Mouse (Mus musculus): ENCODE data around the gene H2afy. TPM values are rescaled to one million over a fixed set of nuclear protein-coding genes. Genes with fewer than 3 reads are reported as not detected.

The H2afy gene
- total RNA-seq, 4 experiments from 2014 or later = 118 to 123 (median 120) TPM

GRCm38 (mm10) chr13:56145523-56145922 is 9.4 kb upstream of the H2afy start:
- no peak for DNase-seq (ENCODE audit: low spot score in 2 of 2)

DNA sequence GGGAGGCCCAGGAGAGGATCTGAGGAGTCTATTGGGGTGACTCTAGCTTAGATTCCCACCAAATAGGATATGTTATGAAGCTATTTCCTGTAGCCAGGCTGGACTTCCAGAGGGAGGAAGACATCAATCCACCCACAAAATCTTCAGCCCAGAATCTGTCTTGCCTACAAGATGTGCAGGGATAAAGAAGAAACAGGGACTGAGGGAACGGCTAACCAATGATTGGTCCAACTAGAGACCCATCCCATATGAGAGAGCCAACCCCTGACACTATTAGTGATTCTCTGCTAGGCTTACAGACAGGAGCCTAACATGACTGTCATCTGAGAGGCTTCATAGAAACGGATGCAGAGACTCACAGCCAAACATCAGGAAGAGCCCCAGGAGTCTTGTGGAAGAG is 7.9 kb upstream of the H2afy start:
- no peak for DNase-seq (ENCODE audit: low spot score in 2 of 2)

GRCm38 (mm10) chr13:56143151-56143513 is 7.0 kb upstream of the H2afy start:
- no peak for DNase-seq (ENCODE audit: low spot score in 2 of 2)

- DNase-seq (ENCODE audit: low spot score in 2 of 2) = no peak
Measured at GRCm38 (mm10) chr13:56142382-56143150, 6.4 kb upstream of the H2afy start.

DNA sequence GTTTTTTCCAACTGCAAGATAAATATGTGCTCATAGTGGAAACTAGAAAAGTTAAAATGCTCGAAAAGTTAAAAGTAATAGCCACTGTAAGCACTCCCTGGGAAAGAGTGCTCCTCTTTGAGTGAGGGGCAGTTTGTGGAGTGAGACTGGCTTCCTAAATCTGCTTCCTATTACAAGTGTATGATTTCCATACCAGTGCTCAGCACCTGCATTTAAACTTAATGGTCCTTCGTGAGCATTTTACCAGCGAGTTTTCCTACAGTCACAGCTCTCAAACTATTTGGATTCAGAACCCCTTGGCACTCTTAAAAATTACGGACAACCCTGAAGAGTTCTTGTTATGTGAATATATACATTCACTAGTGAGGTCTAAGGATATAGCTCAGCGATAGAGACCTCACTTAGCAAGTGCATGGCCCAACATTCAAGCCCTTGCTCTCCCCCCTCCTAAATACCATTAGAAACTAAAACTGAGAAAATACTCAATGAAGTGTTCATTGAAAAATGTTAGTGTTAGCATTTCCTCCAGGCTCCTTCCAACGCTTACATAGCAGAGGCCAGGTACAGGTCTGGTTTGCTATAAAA is 3.1 kb upstream of the H2afy start:
- DNase-seq (ENCODE audit: low spot score in 2 of 2) = no peak

DNA sequence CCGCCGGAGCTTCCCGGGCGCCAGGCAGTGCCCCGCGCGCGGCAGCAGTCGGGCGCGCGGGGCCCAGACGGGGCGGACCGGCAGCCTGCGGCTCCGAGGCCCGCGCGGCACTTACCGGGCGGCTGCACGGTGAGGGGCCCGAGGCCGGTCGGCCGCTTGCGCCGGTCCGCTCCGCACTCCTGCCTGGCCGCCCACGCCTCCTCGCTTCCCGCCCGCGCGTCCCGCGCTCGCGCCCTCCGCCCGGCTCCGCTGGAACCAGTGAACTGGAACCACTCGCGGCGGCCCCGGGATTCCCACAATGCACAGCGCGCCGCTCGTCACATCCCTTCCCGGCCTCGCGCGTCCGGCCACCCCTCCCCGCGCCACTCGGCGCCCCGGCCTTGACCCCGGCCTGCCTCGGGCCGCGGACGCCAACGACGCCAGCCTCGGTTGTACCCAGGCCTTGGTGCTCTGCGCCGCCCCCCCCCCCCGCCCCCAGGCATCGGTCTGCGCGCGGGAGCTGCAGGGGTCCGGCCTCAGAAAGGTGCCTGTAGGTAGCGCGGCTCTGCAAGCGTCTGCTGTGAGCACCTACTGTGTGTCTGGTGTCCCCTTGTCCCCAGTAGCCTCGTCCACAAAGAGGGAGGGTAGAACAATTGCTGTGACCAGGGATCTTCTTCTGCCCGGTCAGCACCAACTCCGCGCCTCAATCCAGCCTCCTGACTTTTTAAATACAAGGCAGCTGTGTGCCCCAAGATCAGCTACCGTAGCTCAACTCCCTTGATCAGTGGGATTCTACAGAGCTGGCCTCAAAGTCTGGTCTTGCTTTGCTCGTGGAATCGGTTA is 719 bp downstream of the H2afy start:
- DNase-seq (ENCODE audit: low spot score in 2 of 2) = peak; percentile 67 to 80

GRCm38 (mm10) chr13:56134631-56135181 is 1.5 kb downstream of the H2afy start:
- DNase-seq (ENCODE audit: low spot score in 2 of 2) = no peak

- no peak for DNase-seq (ENCODE audit: low spot score in 2 of 2)
Measured at GRCm38 (mm10) chr13:56134031-56134430, 2.1 kb downstream of the H2afy start.

GRCm38 (mm10) chr13:56132941-56133340 is 3.2 kb downstream of the H2afy start:
- no peak for DNase-seq (ENCODE audit: low spot score in 2 of 2)

DNA sequence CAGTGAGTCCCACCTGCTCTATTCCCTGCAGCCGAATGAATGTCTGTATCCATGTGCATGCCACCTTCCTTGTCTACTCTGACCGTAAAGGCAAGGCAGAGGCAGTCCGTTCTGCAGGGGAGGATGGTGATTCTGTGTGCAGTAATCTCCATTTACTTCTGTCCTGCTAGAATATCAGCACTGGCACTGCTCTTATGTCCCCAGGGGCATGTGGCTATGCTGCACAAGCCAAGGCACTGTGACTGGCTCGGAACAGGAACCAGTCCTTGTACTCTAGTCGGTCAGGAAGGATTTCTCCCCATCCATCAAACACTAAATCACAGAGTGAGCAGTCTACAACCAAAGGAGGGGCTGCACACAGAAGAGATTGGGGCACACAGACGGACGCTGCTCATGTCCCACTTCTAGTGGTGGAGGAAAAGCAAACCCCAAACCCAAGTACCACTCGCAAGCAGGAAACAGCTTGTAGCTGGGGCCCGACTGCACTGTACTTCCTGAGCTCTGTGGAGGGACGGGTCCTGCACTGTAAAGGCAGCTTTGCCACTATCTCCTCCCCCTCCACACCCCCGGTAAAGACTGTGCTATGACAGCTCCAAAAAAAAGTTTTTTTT is 3.7 kb downstream of the H2afy start:
- no peak for DNase-seq (ENCODE audit: low spot score in 2 of 2)

DNA sequence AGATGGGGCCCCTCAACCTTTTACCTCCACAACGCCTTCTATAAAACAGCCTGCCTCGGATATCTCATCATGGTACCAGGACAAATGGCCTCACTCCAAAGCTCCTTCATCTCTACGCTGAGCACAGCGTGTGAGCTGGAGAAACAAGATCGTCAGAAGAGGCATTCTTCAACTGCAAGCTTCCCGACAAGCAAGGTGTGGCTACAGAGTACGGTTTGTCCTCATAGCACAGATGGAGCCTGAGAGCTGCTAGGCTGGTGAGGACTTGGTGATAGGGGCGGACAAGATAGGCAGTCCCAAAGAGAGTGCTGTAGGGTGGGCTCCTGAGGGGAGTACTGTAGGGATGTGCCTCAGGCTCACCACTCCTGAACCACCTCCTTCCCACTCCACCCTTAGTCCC is 5.6 kb downstream of the H2afy start:
- DNase-seq (ENCODE audit: low spot score in 2 of 2) = no peak

DNA sequence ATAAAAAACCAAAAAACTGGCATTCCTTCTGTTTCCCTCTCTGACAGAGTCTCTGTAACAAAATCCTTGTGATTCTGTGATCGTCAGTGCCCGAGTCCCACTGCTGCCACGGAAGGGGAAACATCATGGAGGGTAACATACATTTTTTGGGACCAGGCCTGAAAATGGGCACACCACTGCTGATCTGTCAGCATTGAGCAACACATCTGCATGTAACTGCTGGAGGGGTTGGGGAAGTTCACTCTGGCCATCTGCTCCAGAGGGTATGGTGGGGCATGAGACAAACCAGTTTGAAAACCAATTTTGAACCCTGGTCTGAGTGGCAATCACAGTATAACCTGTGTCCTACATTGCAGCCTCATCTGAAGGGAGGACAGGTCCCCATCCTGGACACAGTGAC is 6.6 kb downstream of the H2afy start:
- DNase-seq (ENCODE audit: low spot score in 2 of 2) = no peak

DNA sequence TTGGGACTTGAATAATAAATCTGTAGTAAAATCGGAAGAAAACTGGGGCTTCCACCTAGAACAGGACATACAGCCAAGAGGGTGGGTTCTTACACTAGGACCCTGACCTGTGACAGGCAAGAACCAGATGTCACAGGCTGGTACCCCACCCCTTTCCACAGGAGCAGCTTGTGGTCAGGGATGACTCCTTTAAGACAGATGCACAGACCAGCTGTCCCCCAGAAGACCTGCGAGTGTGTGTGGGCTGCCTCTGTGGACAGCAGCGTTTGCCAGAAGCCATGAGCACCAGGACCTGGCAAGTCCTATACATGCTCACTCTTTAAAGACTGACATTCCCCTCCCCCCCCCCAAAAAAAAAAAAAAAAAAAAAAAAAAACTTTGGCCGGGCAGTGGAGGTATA is 7.1 kb downstream of the H2afy start:
- DNase-seq (ENCODE audit: low spot score in 2 of 2) = no peak

DNA sequence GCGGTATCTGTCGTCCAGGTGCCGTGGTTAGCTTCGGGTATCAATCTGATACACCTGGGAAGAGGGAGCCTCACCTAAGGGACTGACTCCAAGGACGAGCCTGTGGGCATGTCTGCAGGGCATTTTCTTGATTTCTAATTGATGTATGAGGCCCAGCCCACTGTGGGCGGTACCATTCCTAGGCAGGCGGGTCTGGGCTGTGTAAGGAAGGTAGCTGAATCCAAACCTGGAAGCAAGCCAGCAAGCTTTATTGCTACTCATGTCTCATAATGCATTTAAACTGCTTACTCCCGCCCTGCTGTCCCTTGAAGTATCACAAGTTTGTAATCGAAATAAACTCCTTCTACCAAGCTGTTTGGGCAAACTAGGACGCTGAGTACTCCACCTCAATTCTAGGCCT is 10.5 kb downstream of the H2afy start:
- DNase-seq (ENCODE audit: low spot score in 2 of 2) = no peak

GRCm38 (mm10) chr13:56123075-56123474 is 13.1 kb downstream of the H2afy start:
- DNase-seq (ENCODE audit: low spot score in 2 of 2) = no peak

DNA sequence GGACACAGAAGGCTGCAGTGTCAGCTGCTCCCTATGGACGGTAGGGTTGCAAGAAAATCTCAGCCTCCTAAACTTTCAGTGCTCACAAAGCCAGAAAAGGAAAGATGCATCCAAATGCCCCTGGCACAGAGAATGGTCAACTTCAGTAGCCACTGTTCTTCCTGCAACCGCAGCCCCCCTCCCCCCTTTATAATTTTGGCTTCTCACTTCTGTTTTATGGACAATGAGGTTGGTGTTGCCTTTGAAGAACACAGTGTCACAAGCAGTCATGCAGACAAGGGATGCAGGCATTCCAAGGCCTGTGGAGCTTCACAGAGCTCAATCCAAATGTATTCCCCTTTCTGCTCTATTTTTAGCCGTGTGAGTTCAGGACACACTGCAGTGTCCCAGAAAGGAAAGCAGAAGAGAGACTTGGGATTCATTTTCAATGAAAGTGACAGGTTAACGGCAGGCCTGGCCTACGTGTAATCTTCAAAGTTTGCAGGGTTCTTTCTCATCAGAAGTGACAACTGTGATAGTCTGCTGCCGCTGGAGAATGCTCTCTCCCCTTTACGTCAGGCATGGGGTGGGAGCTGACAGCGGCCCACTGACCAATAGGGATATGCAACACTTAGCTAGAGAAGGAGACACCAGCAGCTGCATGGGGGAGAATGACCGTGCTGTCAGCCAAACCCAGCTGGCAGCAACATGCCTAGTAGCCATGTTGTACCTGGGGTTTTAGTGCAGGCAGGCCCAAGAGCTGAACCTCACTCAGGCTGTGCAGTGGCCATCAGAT is 18.0 kb downstream of the H2afy start:
- no peak for DNase-seq (ENCODE audit: low spot score in 2 of 2)

DNA sequence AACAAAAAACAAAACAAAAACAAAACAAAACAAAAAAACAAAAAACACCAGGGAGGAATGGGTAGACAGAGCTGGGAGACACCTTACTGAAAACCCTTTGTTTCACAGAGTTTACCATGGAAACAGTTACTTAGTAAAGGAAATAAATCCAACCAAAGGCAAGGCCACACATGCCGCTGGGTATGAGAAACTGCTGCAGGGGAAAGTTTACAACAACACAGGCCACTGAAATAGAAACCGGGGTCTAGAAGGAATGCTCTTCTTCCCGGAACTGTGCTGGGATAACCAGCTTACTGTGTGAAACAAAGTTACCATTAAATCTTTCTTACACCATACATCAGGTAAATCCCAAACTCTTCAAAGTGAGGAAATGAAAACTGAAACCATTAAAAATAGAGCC is 20.3 kb downstream of the H2afy start:
- DNase-seq (ENCODE audit: low spot score in 2 of 2) = no peak

GRCm38 (mm10) chr13:56115386-56115785 is 20.8 kb downstream of the H2afy start:
- DNase-seq (ENCODE audit: low spot score in 2 of 2) = no peak

DNA sequence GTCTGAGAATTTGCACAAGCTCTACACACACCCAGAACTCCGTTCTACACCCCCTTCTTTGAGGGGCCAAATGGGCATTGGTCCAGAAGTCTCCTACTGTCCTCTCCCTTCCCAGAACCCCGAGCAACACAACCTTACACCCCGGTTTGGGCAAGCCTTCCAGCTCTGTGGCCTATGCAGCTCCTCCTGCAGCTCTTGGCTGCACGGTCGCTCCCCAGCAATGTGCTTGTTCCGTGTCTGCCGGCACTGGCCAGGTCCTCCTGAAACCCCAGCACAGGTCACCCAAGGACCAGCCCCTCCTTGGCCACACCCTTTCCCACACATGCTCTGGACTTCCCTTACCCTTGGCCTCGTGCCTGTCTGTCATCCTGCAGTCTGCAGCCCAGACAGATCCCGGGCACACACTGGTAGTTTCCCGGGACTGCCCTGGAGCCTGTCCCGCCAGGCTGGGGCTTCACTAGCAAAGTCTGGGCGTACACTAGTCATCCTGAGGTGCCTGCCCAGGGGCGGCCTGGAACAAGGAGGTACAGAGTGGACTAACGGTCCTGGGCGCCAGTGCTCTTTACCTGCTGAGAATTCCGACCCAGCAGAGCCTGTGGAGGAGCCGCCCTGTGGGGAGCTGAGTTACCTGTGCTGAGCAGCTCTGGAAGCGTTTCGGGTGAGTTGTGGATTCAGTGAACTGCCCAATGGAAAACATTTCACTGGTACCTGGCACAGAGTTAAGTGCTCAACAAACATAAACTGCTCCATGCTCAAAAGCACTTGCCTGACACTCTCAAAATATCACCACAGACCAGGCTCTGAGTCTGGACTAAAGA is 22.5 kb downstream of the H2afy start:
- no peak for DNase-seq (ENCODE audit: low spot score in 2 of 2)

DNA sequence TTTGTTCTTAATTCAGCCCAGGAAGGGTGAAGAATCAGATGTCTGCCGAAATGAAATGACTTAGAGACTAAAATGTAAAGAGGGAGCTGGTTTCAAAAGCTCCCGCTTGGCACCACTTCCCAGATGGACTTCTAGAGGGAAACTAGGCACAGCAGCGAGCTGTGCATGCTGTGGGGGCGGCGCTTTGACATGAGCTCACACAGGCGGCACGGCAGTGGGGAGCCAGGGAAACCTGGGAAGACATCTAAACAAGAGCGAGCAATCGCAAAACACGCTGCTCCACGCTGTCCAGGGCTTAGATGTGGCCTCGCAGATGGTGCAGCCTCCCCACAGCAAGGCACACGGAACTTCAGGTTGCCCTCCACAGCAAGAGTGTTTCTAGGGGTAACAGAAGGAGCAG is 23.2 kb downstream of the H2afy start:
- DNase-seq (ENCODE audit: low spot score in 2 of 2) = peak in 1 of 2 experiments; percentile 51

Data from layer of hippocampus, adult 8-10 months (tissue).